Mouse (Mus musculus): Measurements from ENCODE around the gene Sergef. TPM values are rescaled to one million over a fixed set of nuclear protein-coding genes. Genes with fewer than 3 reads are reported as not detected.
A peak's percentile ranks its signal among the peaks of the same experiment; 100 is the strongest.

The Sergef gene
- polyA plus RNA-seq, 1 experiment from 2014 or later: 50.6 TPM

- 69% methylated on average over 2 of the region's 2 CpGs for WGBS
- Histone ChIP-seq H3K27ac (ENCODE audit: low read depth, low read length) (no peak overlapping the region; the same call in 1 of the 2 replicates), H3K4me3 (ENCODE audit: low read length) (no peak overlapping the region), H3K9ac (ENCODE audit: low read depth, low read length) (no peak overlapping the region), H3K4me2 (ENCODE audit: low read length) (no peak overlapping the region), H3K36me3 (ENCODE audit: control insufficient read depth, insufficient read depth, low read length) (no peaks in the 10 kb centered on the region), H3K4me1 (ENCODE audit: control insufficient read depth, insufficient read depth, low read depth, low read length) (peaks cover 27% of the 10 kb centered on the region), H3K27me3 (replicated peaks; ENCODE audit: control insufficient read depth, insufficient read depth, low read length) (no peaks in the 10 kb centered on the region), H3K9me3 (ENCODE audit: control insufficient read depth, low read length) (no peaks in the 10 kb centered on the region)
- no peak for ATAC-seq
Observed at GRCm38 (mm10) chr7:46510806-46511205, 128.8 kb downstream of the Sergef start.

GRCm38 (mm10) chr7:46509391-46510310 is 130.0 kb downstream of the Sergef start:
- ATAC-seq: peak; percentile 74
- peak overlapping the region; percentile 56 for H3K4me2 ChIP-seq (ENCODE audit: low read length)
- H3K27me3 ChIP-seq (replicated peaks; ENCODE audit: control insufficient read depth, insufficient read depth, low read length): no peaks in the 10 kb centered on the region
- H3K4me3 ChIP-seq (ENCODE audit: low read length): no peak overlapping the region
- H3K27ac ChIP-seq (ENCODE audit: low read depth, low read length): peak overlapping the region; percentile 81
- no peaks in the 10 kb centered on the region for H3K9me3 ChIP-seq (ENCODE audit: control insufficient read depth, low read length)
- H3K9ac ChIP-seq (ENCODE audit: low read depth, low read length): peak overlapping the region; percentile 43
- WGBS: 19% methylated on average over 24 of the region's 24 CpGs
- H3K36me3 ChIP-seq (ENCODE audit: control insufficient read depth, insufficient read depth, low read length): no peaks in the 10 kb centered on the region
- H3K4me1 ChIP-seq (ENCODE audit: control insufficient read depth, insufficient read depth, low read depth, low read length): peaks cover 27% of the 10 kb centered on the region

- H3K27ac ChIP-seq (ENCODE audit: low read depth, low read length): peak overlapping the region; percentile 81; the same call in 1 of the 2 replicates
- no peaks in the 10 kb centered on the region for H3K27me3 ChIP-seq (replicated peaks; ENCODE audit: control insufficient read depth, insufficient read depth, low read length)
- no peak overlapping the region for H3K4me2 ChIP-seq (ENCODE audit: low read length)
- H3K4me3 ChIP-seq (ENCODE audit: low read length): no peak overlapping the region
- H3K9me3 ChIP-seq (ENCODE audit: control insufficient read depth, low read length): no peaks in the 10 kb centered on the region
- H3K9ac ChIP-seq (ENCODE audit: low read depth, low read length): no peak overlapping the region
- no peaks in the 10 kb centered on the region for H3K36me3 ChIP-seq (ENCODE audit: control insufficient read depth, insufficient read depth, low read length)
- peak; percentile 37 for ATAC-seq
- WGBS: 23% methylated on average over 12 of the region's 12 CpGs
- peaks cover 29% of the 10 kb centered on the region for H3K4me1 ChIP-seq (ENCODE audit: control insufficient read depth, insufficient read depth, low read depth, low read length)
Observed at GRCm38 (mm10) chr7:46508590-46509318, 130.9 kb downstream of the Sergef start.

GRCm38 (mm10) chr7:46504157-46504556 is 135.4 kb downstream of the Sergef start:
- Histone ChIP-seq H3K27me3 (replicated peaks; ENCODE audit: control insufficient read depth, insufficient read depth, low read length) (no peaks in the 10 kb centered on the region), H3K9ac (ENCODE audit: low read depth, low read length) (no peak overlapping the region), H3K4me1 (ENCODE audit: control insufficient read depth, insufficient read depth, low read depth, low read length) (peaks cover 9% of the 10 kb centered on the region), H3K4me3 (ENCODE audit: low read length) (no peak overlapping the region), H3K9me3 (ENCODE audit: control insufficient read depth, low read length) (no peaks in the 10 kb centered on the region), H3K4me2 (ENCODE audit: low read length) (no peak overlapping the region), H3K36me3 (ENCODE audit: control insufficient read depth, insufficient read depth, low read length) (no peaks in the 10 kb centered on the region), H3K27ac (ENCODE audit: low read depth, low read length) (no peak overlapping the region)
- 54% methylated on average over 4 of the region's 4 CpGs for WGBS
- no peak for ATAC-seq

GRCm38 (mm10) chr7:46502650-46503049 is 137.0 kb downstream of the Sergef start:
- Histone ChIP-seq H3K27me3 (replicated peaks; ENCODE audit: control insufficient read depth, insufficient read depth, low read length) (no peaks in the 10 kb centered on the region), H3K4me2 (ENCODE audit: low read length) (no peak overlapping the region), H3K9ac (ENCODE audit: low read depth, low read length) (no peak overlapping the region), H3K9me3 (ENCODE audit: control insufficient read depth, low read length) (no peaks in the 10 kb centered on the region), H3K27ac (ENCODE audit: low read depth, low read length) (no peak overlapping the region), H3K4me3 (ENCODE audit: low read length) (no peak overlapping the region), H3K36me3 (ENCODE audit: control insufficient read depth, insufficient read depth, low read length) (no peaks in the 10 kb centered on the region), H3K4me1 (ENCODE audit: control insufficient read depth, insufficient read depth, low read depth, low read length) (peaks cover 2% of the 10 kb centered on the region; the same call in 1 of the 2 replicates)
- 91% methylated on average over 13 of the region's 13 CpGs for WGBS
- ATAC-seq: no peak

- 84% methylated on average over 2 of the region's 2 CpGs for WGBS
- Histone ChIP-seq H3K36me3 (ENCODE audit: control insufficient read depth, insufficient read depth, low read length) (no peaks in the 10 kb centered on the region), H3K9ac (ENCODE audit: low read depth, low read length) (no peak overlapping the region), H3K4me1 (ENCODE audit: control insufficient read depth, insufficient read depth, low read depth, low read length) (peaks cover 2% of the 10 kb centered on the region; the same call in 1 of the 2 replicates), H3K4me3 (ENCODE audit: low read length) (no peak overlapping the region), H3K4me2 (ENCODE audit: low read length) (no peak overlapping the region), H3K27ac (ENCODE audit: low read depth, low read length) (no peak overlapping the region), H3K9me3 (ENCODE audit: control insufficient read depth, low read length) (no peaks in the 10 kb centered on the region), H3K27me3 (replicated peaks; ENCODE audit: control insufficient read depth, insufficient read depth, low read length) (no peaks in the 10 kb centered on the region)
- ATAC-seq: no peak
Observed at GRCm38 (mm10) chr7:46501458-46501857, 138.1 kb downstream of the Sergef start.

- Histone ChIP-seq H3K9me3 (ENCODE audit: control insufficient read depth, low read length) (no peaks in the 10 kb centered on the region), H3K4me2 (ENCODE audit: low read length) (no peak overlapping the region), H3K4me3 (ENCODE audit: low read length) (no peak overlapping the region), H3K36me3 (ENCODE audit: control insufficient read depth, insufficient read depth, low read length) (no peaks in the 10 kb centered on the region), H3K4me1 (ENCODE audit: control insufficient read depth, insufficient read depth, low read depth, low read length) (peaks cover 2% of the 10 kb centered on the region; the same call in 1 of the 2 replicates), H3K9ac (ENCODE audit: low read depth, low read length) (no peak overlapping the region), H3K27ac (ENCODE audit: low read depth, low read length) (no peak overlapping the region), H3K27me3 (replicated peaks; ENCODE audit: control insufficient read depth, insufficient read depth, low read length) (no peaks in the 10 kb centered on the region)
- WGBS: 92% methylated on average over 4 of the region's 4 CpGs
- ATAC-seq: no peak
Observed at GRCm38 (mm10) chr7:46499561-46499960, 140.0 kb downstream of the Sergef start.

GRCm38 (mm10) chr7:46492134-46492678 is 147.4 kb downstream of the Sergef start:
- peak; percentile 62 for ATAC-seq
- H3K27ac ChIP-seq (ENCODE audit: low read depth, low read length): peak overlapping the region; percentile 44; the same call in 1 of the 2 replicates
- H3K36me3 ChIP-seq (ENCODE audit: control insufficient read depth, insufficient read depth, low read length): no peaks in the 10 kb centered on the region
- H3K27me3 ChIP-seq (replicated peaks; ENCODE audit: control insufficient read depth, insufficient read depth, low read length): no peaks in the 10 kb centered on the region
- peaks cover 4% of the 10 kb centered on the region for H3K4me1 ChIP-seq (ENCODE audit: control insufficient read depth, insufficient read depth, low read depth, low read length)
- no peaks in the 10 kb centered on the region for H3K9me3 ChIP-seq (ENCODE audit: control insufficient read depth, low read length)
- no peak overlapping the region for H3K4me2 ChIP-seq (ENCODE audit: low read length)
- H3K9ac ChIP-seq (ENCODE audit: low read depth, low read length): no peak overlapping the region
- WGBS: 56% methylated on average over 14 of the region's 14 CpGs
- H3K4me3 ChIP-seq (ENCODE audit: low read length): no peak overlapping the region

- ATAC-seq: no peak
- Histone ChIP-seq H3K9me3 (ENCODE audit: control insufficient read depth, low read length) (no peaks in the 10 kb centered on the region), H3K9ac (ENCODE audit: low read depth, low read length) (no peak overlapping the region), H3K27ac (ENCODE audit: low read depth, low read length) (no peak overlapping the region), H3K27me3 (replicated peaks; ENCODE audit: control insufficient read depth, insufficient read depth, low read length) (no peaks in the 10 kb centered on the region), H3K4me3 (ENCODE audit: low read length) (no peak overlapping the region), H3K4me1 (ENCODE audit: control insufficient read depth, insufficient read depth, low read depth, low read length) (peaks cover 7% of the 10 kb centered on the region), H3K4me2 (ENCODE audit: low read length) (no peak overlapping the region), H3K36me3 (ENCODE audit: control insufficient read depth, insufficient read depth, low read length) (no peaks in the 10 kb centered on the region)
- 47% methylated on average over 4 of the region's 4 CpGs for WGBS
Observed at GRCm38 (mm10) chr7:46487354-46487753, 152.3 kb downstream of the Sergef start.
